Mouse (Mus musculus) frontal cortex, adult 2 months (tissue): ENCODE results near the gene Tmprss13. TPM values are rescaled to one million over a fixed set of nuclear protein-coding genes. Genes with fewer than 3 reads are reported as not detected.

ENCODE experiments used
- DNase-seq, 2 experiments: peaks; one replicate each; pipeline ENCODE4 v3.0.0; 2022; ENCODE audit warnings: low spot score in 1 of 2; ENCODE audit errors: extremely low spot score in 1 of 2
- polyA plus RNA-seq: library from polyadenylated mRNA; depleted of rRNA; stranded (reverse); fragments of >200 nt; gene quantifications from 2 replicates; pipeline ENCODE4 v1.2.3, GENCODE M21; 2012; rRNA removed

The Tmprss13 gene
- polyA plus RNA-seq, 1 experiment = not detected

DNA sequence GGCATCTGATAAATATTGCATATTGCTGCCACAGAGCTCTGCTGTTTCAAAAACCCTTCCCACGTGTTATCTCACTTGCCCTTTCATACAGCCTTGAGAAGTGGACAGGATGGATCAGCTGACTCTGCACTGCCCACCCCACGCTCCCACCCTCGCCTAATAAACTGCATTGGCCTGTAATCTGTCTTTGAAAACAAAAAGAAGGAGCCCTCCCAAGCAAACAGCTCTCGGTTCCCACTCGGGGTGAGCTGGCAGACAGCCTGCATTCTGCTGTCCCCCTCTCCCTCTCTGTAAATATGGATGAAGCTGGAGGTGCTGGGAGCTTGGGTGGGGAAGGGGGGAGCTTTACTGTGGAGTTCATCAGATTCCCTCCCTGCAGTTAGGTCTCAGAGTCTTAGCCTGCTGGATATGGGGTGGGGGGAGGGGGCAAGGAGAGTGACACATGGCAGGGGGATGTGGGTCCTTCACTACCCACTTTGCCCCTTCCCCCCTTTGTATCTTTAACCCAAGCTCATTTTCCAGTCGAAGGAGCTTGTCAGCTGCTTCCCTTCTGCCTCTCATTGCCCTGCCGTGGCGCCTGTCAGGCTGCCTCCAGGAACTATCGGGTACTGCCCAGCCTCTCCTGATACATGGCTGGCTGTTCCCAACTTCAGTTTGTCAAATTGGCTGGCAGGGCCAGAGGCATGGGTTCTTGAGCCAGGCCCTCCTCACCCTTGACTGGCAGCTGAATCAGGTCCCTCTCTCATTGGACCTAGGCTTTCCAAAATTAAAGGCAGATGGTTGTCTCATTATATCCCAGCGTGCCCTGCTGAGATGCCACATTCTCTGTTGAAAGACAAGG is 61.7 kb downstream of the Tmprss13 start:
- no peak for DNase-seq

- peak in 1 of 2 experiments; percentile 26 for DNase-seq
Measured at GRCm38 (mm10) chr9:45382336-45382735, 63.4 kb downstream of the Tmprss13 start.

- no peak for DNase-seq
Measured at GRCm38 (mm10) chr9:45382834-45383233, 63.9 kb downstream of the Tmprss13 start.

- no peak for DNase-seq
Measured at GRCm38 (mm10) chr9:45383883-45384282, 65.0 kb downstream of the Tmprss13 start.

- DNase-seq = no peak
Measured at GRCm38 (mm10) chr9:45386698-45387097, 67.8 kb downstream of the Tmprss13 start.

- peak; percentile 73 to 96 for DNase-seq
Measured at GRCm38 (mm10) chr9:45388385-45388994, 69.6 kb downstream of the Tmprss13 start.

DNA sequence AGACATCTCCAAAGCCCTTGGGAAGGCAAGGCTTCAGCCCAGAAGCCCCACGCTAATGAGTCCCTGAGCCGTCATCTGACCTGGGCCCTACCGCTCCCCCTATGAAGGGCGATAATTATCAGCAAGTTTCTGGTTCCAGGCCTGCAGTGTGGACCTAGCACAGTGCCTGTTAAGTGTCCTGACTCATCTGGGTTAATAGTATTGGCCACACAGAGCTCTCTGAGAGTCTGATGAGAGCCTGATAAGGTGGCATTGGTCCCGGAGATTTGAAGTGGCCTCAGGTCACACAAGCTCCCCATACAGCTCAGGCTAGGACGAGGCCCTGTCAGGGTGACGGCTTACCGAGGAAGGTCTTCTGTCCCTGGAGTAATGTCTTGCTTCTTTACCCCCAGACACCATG is 70.7 kb downstream of the Tmprss13 start:
- no peak for DNase-seq

GRCm38 (mm10) chr9:45391299-45391698 is 72.4 kb downstream of the Tmprss13 start:
- DNase-seq = no peak

DNA sequence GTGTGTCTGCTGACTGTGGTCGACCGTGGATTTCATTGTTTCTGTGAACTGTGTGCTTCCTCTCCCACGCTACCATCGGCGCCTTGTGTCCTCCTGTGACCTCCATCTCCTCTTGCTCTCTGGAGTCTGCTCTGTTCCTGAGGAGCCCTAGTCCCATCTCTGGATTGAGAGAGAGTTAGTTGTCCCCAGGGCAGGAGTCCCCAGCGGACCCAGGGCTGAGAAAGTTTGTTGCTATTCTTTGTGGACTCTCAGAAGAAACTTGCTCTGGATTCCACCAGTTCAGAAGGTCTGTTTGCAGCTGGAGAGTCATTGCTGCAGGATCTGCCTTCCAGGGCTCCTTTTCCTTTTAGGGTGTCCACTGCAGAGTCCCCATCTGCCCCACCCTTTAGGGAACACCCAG is 76.3 kb downstream of the Tmprss13 start:
- no peak for DNase-seq

DNA sequence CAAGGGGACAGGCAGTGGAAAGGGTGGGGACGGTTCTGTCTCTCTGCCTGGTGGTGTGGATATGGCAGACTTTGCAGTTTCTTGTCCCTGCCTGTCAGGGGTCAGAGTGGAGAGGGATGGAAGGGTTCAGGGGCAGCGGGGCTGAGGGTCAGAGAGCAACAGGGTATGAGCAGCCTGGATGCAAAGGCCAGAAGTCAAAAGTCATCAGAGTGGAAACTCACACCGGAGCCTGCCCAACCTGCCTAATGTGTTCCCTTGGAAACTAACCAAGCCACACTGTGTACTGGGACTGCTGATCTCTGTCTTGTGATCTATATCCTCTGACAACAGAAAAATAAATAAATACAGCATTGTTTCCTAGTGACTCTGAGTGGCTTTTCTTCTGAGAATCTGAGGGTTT is 76.9 kb downstream of the Tmprss13 start:
- DNase-seq = no peak

Other genes with a start within 250 kb of the Tmprss13 start
- 0.32 and 0.59 TPM in 2 replicates for gene Jaml, start 239.9 kb upstream of the Tmprss13 start, polyA plus RNA-seq
- gene Scn2b, start 201.3 kb upstream of the Tmprss13 start, polyA plus RNA-seq = 82.9 and 83.5 TPM in 2 replicates
- 17.4 and 32.4 TPM in 2 replicates for gene Scn4b, start 180.7 kb upstream of the Tmprss13 start, polyA plus RNA-seq
- gene BC049352, start 137.1 kb upstream of the Tmprss13 start, polyA plus RNA-seq = 2.8 and 3.1 TPM in 2 replicates
- 0.08 and 0.18 TPM in 2 replicates for gene Tmprss4, start 115.0 kb upstream of the Tmprss13 start, polyA plus RNA-seq
- 3.1 and 4.0 TPM in 2 replicates for gene Il10ra, start 50.0 kb upstream of the Tmprss13 start, polyA plus RNA-seq
- gene Fxyd6, start 51.1 kb downstream of the Tmprss13 start, polyA plus RNA-seq = 129 and 152 TPM in 2 replicates
- 13.8 and 14.7 TPM in 2 replicates for gene Fxyd2, start 80.6 kb downstream of the Tmprss13 start, polyA plus RNA-seq
- 53.8 and 54.8 TPM in 2 replicates for gene Dscaml1, start 107.5 kb downstream of the Tmprss13 start, polyA plus RNA-seq